8 mouse cellular contexts compared by ENCODE assay signal in the genomic region with DNA sequence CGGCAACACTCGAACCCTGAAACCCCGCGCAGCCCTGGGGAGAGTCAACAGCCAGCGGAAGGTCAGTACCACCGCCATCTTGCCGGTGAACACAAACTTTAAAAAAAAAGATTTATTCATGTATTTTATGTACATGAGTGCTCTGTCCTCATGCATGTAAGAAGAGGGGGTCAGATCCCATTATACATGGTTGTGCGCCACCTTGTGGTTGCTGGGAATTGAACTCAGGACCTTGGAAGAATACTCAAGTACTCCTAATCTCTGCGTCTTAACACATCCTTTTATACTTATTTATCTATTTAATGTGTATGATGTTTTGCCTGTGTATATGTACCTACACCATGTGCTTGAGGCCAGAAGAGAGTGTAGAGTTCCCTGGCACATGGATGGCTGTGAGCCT. TPM values are rescaled to one million over a fixed set of nuclear protein-coding genes. Genes with fewer than 3 reads are reported as not detected.
A peak's percentile ranks its signal among the peaks of the same experiment; 100 is the strongest.
DNase-seq lines count a peak whose midpoint lies in the region; ATAC-seq and TF ChIP-seq lines count a peak whose summit lies in the region.

No protein-coding gene starts in this region.

- peak; percentile 59 for TF ChIP-seq CTCF in heart, postnatal 0 days (IDR thresholded peaks at IDR 0.05; ENCODE audit: low read depth)
- peak; percentile 65 for TF ChIP-seq CTCF in liver, embryonic 14.5 days (IDR thresholded peaks at IDR 0.05; ENCODE audit: low read depth)

- no peak for ATAC-seq in heart, postnatal 0 days (ENCODE audit: insufficient read depth, low read depth)
- no peak for ATAC-seq in heart, embryonic 11.5 days (replicated peaks; ENCODE audit: insufficient number of reproducible peaks, low FRiP score, low TSS enrichment)
- no peak for ATAC-seq in liver, embryonic 14.5 days (ENCODE audit: insufficient read depth)

- WGBS in heart, postnatal 0 days = 63% methylated on average over 9 of the region's 9 CpGs
- 68% methylated on average over 9 of the region's 9 CpGs for WGBS in heart, embryonic 11.5 days (ENCODE audit: insufficient replicate concordance)
- whole genome bisulfite sequencing in liver, embryonic 14.5 days (ENCODE audit: insufficient replicate concordance) = 61% methylated on average over 9 of the region's 9 CpGs

- H3K4me2 ChIP-seq in heart, postnatal 0 days (ENCODE audit: low read depth, low read length) = no peak overlapping the region
- H3K4me2 ChIP-seq in heart, embryonic 11.5 days = no peak overlapping the region
- H3K4me2 ChIP-seq in liver, embryonic 14.5 days (ENCODE audit: low read depth) = no peak overlapping the region

- no peaks in the 10 kb centered on the region for H3K36me3 ChIP-seq in heart, postnatal 0 days (replicated peaks; ENCODE audit: control insufficient read depth, insufficient read depth, low read length)
- no peaks in the 10 kb centered on the region for H3K36me3 ChIP-seq in heart, embryonic 11.5 days (ENCODE audit: control insufficient read depth, insufficient read depth, low read length)
- no peaks in the 10 kb centered on the region for H3K36me3 ChIP-seq in liver, embryonic 14.5 days (replicated peaks; ENCODE audit: control insufficient read depth, insufficient read depth, low read depth)

- no peaks in the 10 kb centered on the region for H3K9me3 ChIP-seq in heart, postnatal 0 days (replicated peaks; ENCODE audit: control insufficient read depth, low read length)
- no peaks in the 10 kb centered on the region for H3K9me3 ChIP-seq in heart, embryonic 11.5 days (replicated peaks; ENCODE audit: control insufficient read depth, low read length)
- no peaks in the 10 kb centered on the region for H3K9me3 ChIP-seq in liver, embryonic 14.5 days (ENCODE audit: control insufficient read depth, low read length)

- no peaks in the 10 kb centered on the region for H3K4me1 ChIP-seq in heart, postnatal 0 days (ENCODE audit: control insufficient read depth, insufficient read depth)
- H3K4me1 ChIP-seq in heart, embryonic 11.5 days (ENCODE audit: control insufficient read depth, insufficient read depth, low read length) = peaks cover 8% of the 10 kb centered on the region
- no peaks in the 10 kb centered on the region for H3K4me1 ChIP-seq in liver, embryonic 14.5 days (replicated peaks; ENCODE audit: control insufficient read depth in 2 of 2, insufficient read depth in 2 of 2, low read length in 1 of 2)

- no peak overlapping the region for H3K9ac ChIP-seq in heart, postnatal 0 days (replicated peaks; ENCODE audit: low read depth, low read length)
- H3K9ac ChIP-seq in heart, embryonic 11.5 days (ENCODE audit: low read depth, low read length) = no peak overlapping the region
- H3K9ac ChIP-seq in liver, embryonic 14.5 days (replicated peaks) = no peak overlapping the region

- peak; percentile 21 for DNase-seq in heart, postnatal 0 days (ENCODE audit: low spot score)
- DNase-seq in spleen, adult 12 weeks (ENCODE audit: low spot score) = peak; percentile 30
- no peak for DNase-seq in spleen, postnatal 4 days (ENCODE audit: low spot score in 2 of 2)
- DNase-seq in embryo, embryonic 10 days (ENCODE audit: low spot score) = peak; percentile 75
- peak; percentile 20 to 29 (median 25) for DNase-seq in liver, embryonic 14.5 days (ENCODE audit: low read depth in 3 of 3, low spot score in 3 of 3)
- DNase-seq in thymus, postnatal 14 days = peak; percentile 47
- no peak for DNase-seq in gastrocnemius, adult 18-20 months (ENCODE audit: low spot score)

- no peak overlapping the region for H3K4me3 ChIP-seq in heart, postnatal 0 days (ENCODE audit: low read depth, low read length)
- H3K4me3 ChIP-seq in heart, embryonic 11.5 days (ENCODE audit: low read depth, low read length) = no peak overlapping the region
- no peak overlapping the region for H3K4me3 ChIP-seq in liver, embryonic 14.5 days (ENCODE audit: insufficient read depth in 1 of 2, low read depth in 2 of 2, low read length in 2 of 2)

- H3K27ac ChIP-seq in heart, postnatal 0 days (ENCODE audit: low read depth) = no peak overlapping the region
- H3K27ac ChIP-seq in heart, embryonic 11.5 days (ENCODE audit: low read depth, low read length) = no peak overlapping the region
- H3K27ac ChIP-seq in liver, embryonic 14.5 days = no peak overlapping the region

- TF ChIP-seq EP300 in heart, postnatal 0 days (IDR thresholded peaks at IDR 0.05; ENCODE audit: low read depth) = no peak
- TF ChIP-seq EP300 in liver, embryonic 14.5 days (IDR thresholded peaks at IDR 0.05; ENCODE audit: low read depth) = no peak

- no peaks in the 10 kb centered on the region for H3K27me3 ChIP-seq in heart, postnatal 0 days (ENCODE audit: control insufficient read depth, insufficient read depth, low read length)
- no peaks in the 10 kb centered on the region for H3K27me3 ChIP-seq in heart, embryonic 11.5 days (ENCODE audit: control insufficient read depth, insufficient read depth, low read length)
- H3K27me3 ChIP-seq in liver, embryonic 14.5 days (ENCODE audit: control insufficient read depth, insufficient read depth, low read length) = no peaks in the 10 kb centered on the region

RNA-seq across cellular contexts. Expression of gene Slc28a1, which starts 47.1 kb away (rescaled TPM):
- total RNA-seq in heart, postnatal 0 days (2014; rRNA removed; ENCODE audit: low replicate concordance) = not detected in 2 replicates
- 0.04 and 0.05 TPM in 2 replicates for polyA plus RNA-seq in heart, postnatal 0 days (2015; fragmentation: Nextera tagmentation; extraction: Ambion mirVana)
- 0.07 and 0.14 TPM in 2 replicates for polyA plus RNA-seq in heart, embryonic 11.5 days (2014; fragmentation: Nextera tagmentation; extraction: Ambion mirVana)
- 0.54 and 0.64 TPM in 2 replicates for polyA plus RNA-seq in liver, embryonic 14.5 days (2012; rRNA removed)
- 0.50 and 0.58 TPM in 2 replicates for polyA plus RNA-seq in liver, embryonic 14.5 days (2014; fragmentation: Nextera tagmentation; extraction: Ambion mirVana)
- under 1 TPM; 0.25 to 0.40 TPM for total RNA-seq in gastrocnemius, adult 18-20 months (2021)

RNA-seq across cellular contexts. Expression of gene Pde8a, which starts 51.7 kb away (rescaled TPM):
- 6.9 and 9.6 TPM in 2 replicates for total RNA-seq in heart, postnatal 0 days (2014; rRNA removed; ENCODE audit: low replicate concordance)
- polyA plus RNA-seq in heart, postnatal 0 days (2015; fragmentation: Nextera tagmentation; extraction: Ambion mirVana) = 4.2 and 4.5 TPM in 2 replicates
- polyA plus RNA-seq in heart, embryonic 11.5 days (2014; fragmentation: Nextera tagmentation; extraction: Ambion mirVana) = 2.7 and 3.5 TPM in 2 replicates
- polyA plus RNA-seq in liver, embryonic 14.5 days (2012; rRNA removed) = 1.5 and 1.7 TPM in 2 replicates
- polyA plus RNA-seq in liver, embryonic 14.5 days (2014; fragmentation: Nextera tagmentation; extraction: Ambion mirVana) = 1.3 and 1.5 TPM in 2 replicates
- total RNA-seq in gastrocnemius, adult 18-20 months (2021) = 10 to 100 TPM; 13.2 to 13.8 TPM

Comparison
In these comparisons a context has a peak if more than half of its experiments do, and no peak if none do; other contexts are left out.
1. DNase-seq: peak in heart, postnatal 0 days (single experiment), spleen, adult 12 weeks (single experiment), embryo, embryonic 10 days (single experiment), liver, embryonic 14.5 days (3 of 3) and thymus, postnatal 14 days (single experiment); none in spleen, postnatal 4 days (0 of 2) and gastrocnemius, adult 18-20 months (single experiment).